Mouse (Mus musculus) telencephalon, adult 2 months (tissue): ENCODE measurements around the gene Pex5.
A peak's percentile ranks its signal among the peaks of the same experiment; 100 is the strongest.

Experiments used
- DNase-seq: peaks from one replicate; pipeline ENCODE4 v3.0.0-alpha.2; 2011; ENCODE audit warnings: low read depth, low spot score

Pex5 gene

GRCm38 (mm10) chr6:124414927-124415325 is at the start of gene Pex5:
TSS of gene Pex5 (minus strand) at chr6:124415067.
- peak; percentile 94 for DNase-seq

DNA sequence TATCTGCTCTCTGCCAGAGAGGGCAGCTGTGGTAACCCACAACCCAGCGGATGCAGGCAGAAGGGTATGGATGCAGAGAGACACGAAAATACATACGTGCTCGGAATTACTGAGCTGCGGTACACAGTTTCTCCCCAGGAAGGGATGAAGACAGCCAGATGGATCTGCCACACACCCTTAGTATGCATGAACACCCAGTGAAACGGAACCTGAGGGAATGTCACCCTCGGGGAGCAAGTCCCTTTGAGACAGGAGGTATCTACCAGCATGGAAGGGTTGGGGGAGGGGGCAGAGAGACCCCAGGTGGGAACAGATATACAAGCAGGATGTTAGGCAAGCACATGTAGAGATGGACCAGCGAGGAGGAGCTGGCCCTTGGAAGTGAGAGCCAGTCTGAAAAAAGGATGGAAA is 49.0 kb upstream of the Pex5 start:
- peak; percentile 21 for DNase-seq

DNA sequence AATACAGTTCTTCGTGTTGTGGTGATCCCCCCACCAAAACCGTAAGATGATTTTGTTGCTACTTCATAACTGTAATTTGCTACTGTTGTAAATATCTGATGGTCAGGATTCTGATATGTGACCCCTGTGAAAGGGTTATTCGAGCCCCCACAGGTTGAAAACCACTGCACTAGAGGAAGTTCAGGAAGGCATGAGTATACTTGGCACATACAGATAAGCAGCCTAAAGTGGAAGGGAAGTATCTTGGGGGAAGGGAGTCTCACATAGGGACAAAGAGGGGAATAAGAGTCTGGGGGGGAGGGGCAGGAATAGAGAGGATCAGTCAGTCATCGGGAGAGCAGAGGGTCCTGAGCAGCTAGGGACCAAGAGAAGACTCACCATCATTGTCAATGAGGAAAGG is 44.5 kb upstream of the Pex5 start:
- no peak for DNase-seq

GRCm38 (mm10) chr6:124458505-124458904 is 43.6 kb upstream of the Pex5 start:
- DNase-seq: no peak

DNA sequence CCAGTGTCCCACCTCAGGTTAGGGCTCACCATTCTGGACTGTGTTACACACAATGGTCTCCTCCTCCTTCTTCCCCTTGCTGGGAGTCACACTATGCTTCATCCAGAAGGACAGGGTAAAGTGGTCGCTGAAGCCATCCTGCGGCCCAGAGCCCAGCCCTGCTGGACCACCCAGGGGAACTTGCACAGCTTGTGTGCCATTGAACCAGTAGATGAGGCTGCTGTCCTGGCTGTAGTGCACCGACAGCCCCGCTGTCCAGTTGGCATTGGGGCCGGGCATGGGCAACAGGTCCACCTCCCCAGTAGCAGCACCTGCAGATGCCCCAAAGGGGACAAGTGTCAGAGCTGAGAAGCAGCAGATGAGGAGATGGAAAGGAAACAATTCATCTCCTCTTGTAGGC is 43.0 kb upstream of the Pex5 start:
- DNase-seq: no peak

- DNase-seq: no peak
Measured at GRCm38 (mm10) chr6:124456243-124456642, 41.4 kb upstream of the Pex5 start.

GRCm38 (mm10) chr6:124453756-124454155 is 38.9 kb upstream of the Pex5 start:
- no peak for DNase-seq

DNA sequence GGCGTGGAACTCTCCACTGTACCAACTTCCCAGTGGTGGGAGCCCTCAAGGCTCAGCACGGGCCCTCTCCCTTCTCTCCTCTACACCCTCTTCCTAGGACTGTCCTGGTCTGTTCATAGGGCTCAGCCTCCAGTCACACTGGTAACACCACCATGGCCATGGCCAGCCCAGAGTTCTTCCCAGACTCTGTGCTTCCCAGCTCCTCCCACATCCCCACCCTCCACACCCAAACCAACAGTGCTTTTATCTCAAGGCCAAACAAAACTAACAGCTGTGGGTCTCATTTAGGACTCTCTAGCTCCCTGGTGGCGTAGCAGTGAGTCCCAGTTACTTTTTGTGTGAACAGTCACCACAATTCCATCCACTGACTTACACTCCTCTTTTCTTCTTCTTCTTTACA is 37.1 kb upstream of the Pex5 start:
- no peak for DNase-seq

DNA sequence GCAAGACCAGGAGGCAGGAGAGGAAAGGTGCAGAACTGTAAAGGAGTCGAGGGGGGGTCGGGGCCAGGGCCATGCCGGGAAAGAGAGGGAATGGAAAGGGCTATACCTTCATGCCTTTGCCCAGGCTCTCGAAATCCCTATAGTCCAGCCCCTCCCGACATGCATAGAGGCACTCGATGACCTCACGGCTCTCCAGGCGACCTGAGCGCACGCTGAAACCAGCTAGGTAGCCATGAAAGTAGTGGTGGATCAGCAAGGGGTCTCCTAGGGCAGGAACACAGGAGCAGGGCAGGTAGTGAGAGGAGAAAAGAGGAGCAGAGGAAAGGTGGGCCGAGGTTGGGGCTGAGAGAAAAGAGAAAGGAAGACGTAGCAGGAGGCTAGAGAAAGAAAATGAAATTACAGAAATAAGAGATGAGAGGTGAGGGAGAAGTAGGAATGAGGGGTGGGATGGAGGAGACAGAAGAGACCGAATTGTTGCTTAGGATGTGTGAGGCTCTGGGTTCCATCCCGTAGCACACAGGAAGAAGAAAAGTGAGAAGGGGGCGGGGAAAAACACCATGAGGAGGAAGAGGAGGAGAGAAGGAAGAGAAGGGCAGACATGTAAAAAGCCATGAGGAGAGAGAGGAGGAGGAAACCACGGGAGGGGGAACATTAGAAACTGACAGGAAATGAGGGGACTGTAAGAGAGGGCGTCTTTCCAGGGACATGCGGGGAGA is 35.0 kb upstream of the Pex5 start:
- no peak for DNase-seq

GRCm38 (mm10) chr6:124448959-124449667 is 34.2 kb upstream of the Pex5 start:
- DNase-seq: no peak

GRCm38 (mm10) chr6:124448186-124448852 is 33.5 kb upstream of the Pex5 start:
- DNase-seq: no peak

GRCm38 (mm10) chr6:124447356-124447755 is 32.5 kb upstream of the Pex5 start:
- DNase-seq: no peak

GRCm38 (mm10) chr6:124446459-124446858 is 31.6 kb upstream of the Pex5 start:
- no peak for DNase-seq

DNA sequence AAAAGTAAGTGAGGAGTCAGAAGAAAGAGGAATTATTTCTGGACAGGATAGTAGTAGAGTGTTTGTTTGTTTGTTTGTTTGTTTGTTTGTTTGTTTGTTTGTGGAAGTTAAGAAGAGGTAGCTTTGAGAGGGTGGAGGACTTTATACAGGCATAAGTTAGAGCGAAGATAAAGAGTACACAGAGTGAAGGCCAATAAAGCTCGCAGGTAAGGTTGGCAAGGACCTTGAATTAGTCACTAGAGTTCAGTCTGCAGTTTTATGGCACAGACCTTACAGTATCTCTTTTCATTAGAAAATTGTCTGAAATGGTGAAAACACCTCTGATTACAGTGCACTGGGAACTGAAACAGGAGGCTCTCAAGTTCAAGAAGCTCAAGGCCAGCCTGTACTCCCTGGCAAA is 31.2 kb upstream of the Pex5 start:
- no peak for DNase-seq

- DNase-seq: no peak
Measured at GRCm38 (mm10) chr6:124443338-124443737, 28.5 kb upstream of the Pex5 start.

DNA sequence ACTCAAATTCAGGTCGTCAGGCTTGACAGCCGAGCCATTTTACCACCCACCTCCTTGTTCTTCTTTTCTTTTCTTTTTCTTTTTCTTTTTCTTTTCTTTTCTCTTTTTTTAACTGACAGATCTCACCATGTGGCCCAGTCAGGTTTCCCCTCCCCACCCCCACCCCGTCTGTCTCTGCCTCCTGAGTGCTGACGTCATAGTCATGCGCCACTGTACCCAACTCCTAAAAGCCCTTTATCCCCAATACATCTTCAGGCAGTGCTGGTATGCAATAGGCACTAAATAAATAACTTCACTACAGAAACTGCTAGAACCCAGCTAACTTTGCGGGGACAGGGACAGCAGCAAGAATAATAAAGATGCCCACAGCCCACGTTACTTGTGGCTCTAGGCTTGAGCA is 21.4 kb upstream of the Pex5 start:
- DNase-seq: no peak

DNA sequence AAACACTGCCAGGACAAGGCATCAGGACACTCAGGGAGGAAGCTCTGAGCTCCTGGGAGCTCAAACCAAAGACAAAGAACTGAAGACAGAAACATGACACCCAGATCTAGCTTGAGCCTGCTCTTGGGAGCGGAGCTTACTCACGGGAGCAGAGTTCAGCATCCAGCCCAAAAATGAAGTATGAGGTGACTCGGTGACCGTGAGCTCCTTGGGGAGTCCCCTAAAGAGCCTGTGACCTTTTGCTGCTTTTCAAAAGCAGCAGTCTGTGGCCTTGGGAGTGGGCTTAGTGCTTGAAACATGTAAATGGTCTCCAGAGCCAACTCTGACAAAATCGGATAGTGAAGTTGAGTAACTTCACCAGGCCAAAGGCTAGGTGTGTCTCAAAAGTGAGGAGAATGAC is 20.3 kb upstream of the Pex5 start:
- DNase-seq: no peak

DNA sequence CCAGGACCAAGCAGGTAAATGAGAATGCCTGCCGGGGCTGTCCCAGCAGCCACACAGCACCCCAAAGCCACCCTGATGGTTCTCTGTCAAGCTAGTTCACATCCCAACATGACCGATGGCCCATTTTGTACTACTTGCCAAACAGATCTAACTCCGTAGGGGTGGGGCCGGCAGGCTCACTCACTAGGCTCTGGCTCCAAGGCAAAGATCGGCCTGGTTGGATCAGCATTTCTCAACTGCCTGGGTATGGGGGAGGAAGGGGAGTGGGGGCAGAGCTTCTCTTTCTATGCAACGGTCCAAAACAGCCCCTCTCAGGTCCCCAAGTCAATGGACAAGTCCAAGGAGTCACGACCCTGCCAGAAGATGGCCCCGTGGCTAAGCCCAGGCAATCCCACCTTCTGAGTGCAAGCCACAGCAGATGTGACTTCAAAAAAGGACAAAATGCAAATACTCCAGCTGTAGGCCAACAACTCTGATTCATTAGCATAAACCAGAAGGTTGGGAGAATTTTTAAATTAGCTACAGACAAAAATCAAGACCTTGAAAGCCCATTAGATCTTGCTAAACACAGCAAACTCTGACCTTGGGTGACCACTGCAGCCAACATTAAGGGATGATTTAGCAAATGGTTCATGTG is 18.9 kb upstream of the Pex5 start:
- no peak for DNase-seq

DNA sequence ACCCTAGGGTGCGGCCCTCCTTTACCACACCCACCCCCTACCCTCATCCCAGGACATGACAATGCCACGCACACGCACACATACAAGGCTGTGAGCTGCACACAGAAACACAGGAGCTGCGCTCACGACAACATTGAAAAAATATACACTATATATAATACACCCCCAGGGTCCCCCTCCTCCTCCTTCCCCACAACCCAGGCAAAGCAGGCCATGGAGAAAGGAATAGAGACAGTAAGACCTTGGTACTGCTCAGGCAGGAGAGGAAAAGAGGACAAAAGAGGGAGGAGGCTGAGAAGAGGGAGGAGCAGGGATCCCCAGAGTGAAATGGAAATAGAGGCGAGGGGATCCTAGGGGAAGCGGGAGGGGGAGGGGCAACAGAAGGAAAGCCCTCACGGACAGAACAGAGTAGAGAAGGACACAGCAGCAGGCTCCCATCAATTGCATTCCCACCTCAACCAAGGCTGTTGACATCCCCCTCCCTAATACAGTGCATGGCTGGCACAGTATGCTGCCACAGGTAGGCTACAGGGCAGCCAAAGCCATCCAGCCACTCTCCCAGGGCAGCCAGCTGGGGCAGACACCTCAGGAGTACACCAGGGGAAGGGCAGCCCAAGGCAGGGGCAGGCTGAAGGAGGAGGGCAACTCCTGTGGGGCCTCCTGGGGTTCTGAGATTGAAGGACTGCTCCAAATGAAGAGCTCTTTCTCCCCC is 16.1 kb upstream of the Pex5 start:
- no peak for DNase-seq

DNA sequence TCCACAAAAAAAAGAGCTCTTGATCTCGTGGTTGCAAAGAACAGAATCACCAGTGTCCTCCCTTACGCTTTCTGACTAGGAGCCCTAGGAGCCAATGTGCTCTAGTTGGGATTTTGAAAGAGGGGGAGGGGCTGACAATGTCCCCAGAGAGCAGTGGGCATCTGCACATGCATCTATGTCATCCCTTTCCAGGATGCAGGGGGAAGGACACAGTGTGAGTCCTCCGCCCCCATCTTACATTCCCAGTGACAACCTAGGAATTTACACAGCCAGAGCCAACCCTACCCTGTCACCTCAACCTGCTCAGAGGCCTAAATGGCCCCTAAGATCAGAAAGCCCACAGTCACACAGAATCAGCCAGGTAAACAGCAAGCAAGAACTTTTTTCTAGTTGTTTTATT is 15.5 kb upstream of the Pex5 start:
- DNase-seq: no peak

- no peak for DNase-seq
Measured at GRCm38 (mm10) chr6:124427791-124428576, 13.1 kb upstream of the Pex5 start.
